Mouse (Mus musculus) liver, embryonic 14.5 days (tissue): ENCODE measurements at regions not wholly inside any gene's neighbourhood (a gene's known extent, or its start where the extent isn't known, plus 50 kb on each side); places are given as distances from the start of the nearest gene placed in this dataset.

ENCODE experiments used
- ATAC-seq: fragments of 200-750 bp; cut with Nextera tagmentation; 2 replicates; pipeline ENCODE4 v1.8.0; 2017; ENCODE audit warnings: moderate number of reproducible peaks, mild to moderate bottlenecking, moderate library complexity; ENCODE audit not compliant: insufficient read depth
- DNase-seq, 3 experiments: peaks; one replicate each; pipeline ENCODE4 v3.0.0-alpha.2; 2012 to 2013; ENCODE audit warnings: low read depth in 3 of 3, low spot score in 3 of 3
- H3K27ac ChIP-seq: fragments of 300-500 bp; sonication (generic); 2 replicates; pipeline ENCODE4 v1.5.1; 2014; ENCODE audit warnings: moderate library complexity, mild to moderate bottlenecking, control low read depth, inconsistent platforms
- H3K27me3 ChIP-seq: fragments of 300-500 bp; sonication (generic); 2 replicates; pipeline ENCODE4 v1.6.1; 2014; ENCODE audit warnings: mild to moderate bottlenecking, low read length, moderate library complexity; ENCODE audit not compliant: control insufficient read depth, insufficient read depth
- H3K36me3 ChIP-seq: fragments of 300-500 bp; sonication (generic); replicated peaks from 2 replicates; pipeline ENCODE4 v1.6.1; 2014; ENCODE audit warnings: low read depth; ENCODE audit not compliant: control insufficient read depth, insufficient read depth
- H3K4me1 ChIP-seq, 2 experiments: fragments of 200-500 bp in 1 of 2; fragments of 300-500 bp in 1 of 2; sonication (generic) in 1 of 2; replicated peaks; 2 replicates each; pipeline ENCODE4 v1.6.1; 2012 to 2014; ENCODE audit warnings: antibody characterized with exemption in 1 of 2, inconsistent platforms in 1 of 2, low read length in 1 of 2; ENCODE audit not compliant: control insufficient read depth in 2 of 2, insufficient read depth in 2 of 2
- H3K4me2 ChIP-seq: fragments of 300-500 bp; sonication (generic); 2 replicates; pipeline ENCODE4 v1.6.1; 2014; ENCODE audit warnings: low read depth, mild to moderate bottlenecking, control low read depth, moderate library complexity
- H3K4me3 ChIP-seq, 2 experiments: fragments of 200-500 bp in 1 of 2; fragments of 300-500 bp in 1 of 2; sonication (generic) in 1 of 2; 2 replicates each; pipeline ENCODE4 v1.5.1; 2012 to 2014; ENCODE audit warnings: low read depth in 2 of 2, low read length in 2 of 2, mild to moderate bottlenecking in 2 of 2, control low read depth in 1 of 2, inconsistent platforms in 1 of 2, moderate library complexity in 1 of 2; ENCODE audit not compliant: insufficient read depth in 1 of 2
- H3K9ac ChIP-seq: fragments of 300-500 bp; sonication (generic); replicated peaks from 2 replicates; pipeline ENCODE4 v1.6.1; 2014; ENCODE audit warnings: mild to moderate bottlenecking, control low read depth, moderate library complexity
- H3K9me3 ChIP-seq: fragments of 300-500 bp; sonication (generic); 2 replicates; pipeline ENCODE4 v1.6.1; 2016; ENCODE audit warnings: low read length, mixed read lengths; ENCODE audit not compliant: control insufficient read depth
- CTCF ChIP-seq: IDR thresholded peaks from 2 replicates; pipeline ENCODE4 v1.5.1; 2016; ENCODE audit warnings: antibody characterized with exemption, low read depth, control low read depth
- EP300 ChIP-seq: IDR thresholded peaks from 2 replicates; pipeline ENCODE4 v1.6.1; 2016; ENCODE audit warnings: antibody characterized with exemption, low read depth
- WGBS: fragments of 180-500 bp; shearing (Covaris S2); extraction: QIAGEN DNeasy Blood & Tissue Kit; methylation state at CpG from one replicate; pipeline ENCODE4 v1.1.7; 2014; ENCODE audit not compliant: insufficient replicate concordance; 5-methylcytosine and 5-hydroxymethylcytosine counted together

DNA sequence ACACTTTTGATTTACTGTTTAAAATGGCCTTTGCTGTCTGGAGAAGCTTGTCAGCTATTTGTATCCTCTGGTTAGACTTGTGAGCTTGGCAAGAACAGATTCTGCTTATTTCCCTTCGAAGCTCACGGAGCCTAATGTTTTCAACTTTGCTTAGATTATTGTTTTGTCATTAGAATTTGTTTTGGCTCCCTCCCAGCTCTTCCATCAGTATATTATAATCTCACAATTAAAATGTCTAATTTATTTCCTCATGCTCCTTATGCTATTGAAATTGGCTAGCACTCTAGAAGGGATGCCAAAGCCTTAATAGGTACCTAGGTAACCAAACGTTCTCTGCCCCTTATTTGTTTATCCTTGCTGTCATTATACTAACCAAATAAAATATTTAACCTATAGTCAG, 171.9 kb downstream of the Irx2 start:
- DNase-seq (no peak), ATAC-seq (no peak)
- Histone ChIP-seq H3K27ac (no peak overlapping the region), H3K4me2 (no peak overlapping the region), H3K36me3 (no peaks in the 10 kb centered on the region), H3K9me3 (no peaks in the 10 kb centered on the region), H3K4me3 (no peak overlapping the region), H3K4me1 (no peaks in the 10 kb centered on the region), H3K9ac (no peak overlapping the region), H3K27me3 (no peaks in the 10 kb centered on the region)
- no peak for TF ChIP-seq CTCF
- TF ChIP-seq EP300 = no peak
- WGBS = 50% methylated on average over 3 of the region's 3 CpGs

DNA sequence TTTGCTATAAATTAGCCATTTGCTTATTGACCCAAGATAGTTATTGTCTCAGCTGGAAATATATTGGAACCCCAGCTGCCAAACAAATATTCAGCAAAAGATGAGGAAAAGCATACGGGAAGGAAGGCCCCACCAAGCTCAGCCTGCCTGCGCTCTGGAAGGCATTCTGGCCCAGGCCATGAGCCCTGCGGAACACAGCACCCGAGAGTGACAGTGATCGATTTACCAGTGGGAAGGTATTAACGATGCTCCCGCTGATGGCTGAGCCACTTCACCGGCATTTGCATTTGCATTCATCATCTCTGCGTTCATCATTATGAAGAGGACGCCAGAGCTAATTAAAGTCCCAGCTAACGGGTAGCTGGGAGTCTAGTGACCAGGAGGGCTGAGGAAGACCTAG, 174.8 kb downstream of the Irx2 start:
- TF ChIP-seq EP300 = no peak
- TF ChIP-seq CTCF = no peak
- Histone ChIP-seq H3K27me3 (no peaks in the 10 kb centered on the region), H3K4me2 (no peak overlapping the region), H3K9ac (no peak overlapping the region), H3K4me3 (no peak overlapping the region), H3K27ac (no peak overlapping the region), H3K4me1 (no peaks in the 10 kb centered on the region), H3K9me3 (no peaks in the 10 kb centered on the region), H3K36me3 (no peaks in the 10 kb centered on the region)
- WGBS = 47% methylated on average over 11 of the region's 11 CpGs
- ATAC-seq (no peak), DNase-seq (no peak)

DNA sequence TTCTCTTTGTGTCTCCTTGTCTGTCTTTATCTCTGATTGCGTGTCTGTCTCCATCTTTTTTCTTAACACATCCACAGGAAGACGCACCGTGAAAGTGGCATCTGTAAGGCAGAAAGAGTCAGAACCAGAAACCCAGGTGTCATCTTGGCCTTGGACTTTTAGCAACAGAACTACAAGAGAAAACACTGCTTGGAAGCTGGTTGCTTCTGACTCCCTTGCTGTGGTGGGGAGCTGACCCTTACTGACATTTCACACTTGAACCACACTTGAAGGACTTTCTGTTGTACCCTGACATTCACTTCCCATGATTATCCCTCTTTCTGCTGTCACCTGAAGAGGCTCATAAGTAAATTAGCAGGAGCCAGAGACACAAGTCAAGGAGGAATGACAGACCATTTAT, 180.6 kb downstream of the Irx2 start:
- Histone ChIP-seq H3K9ac (no peak overlapping the region), H3K4me2 (no peak overlapping the region), H3K4me3 (no peak overlapping the region), H3K9me3 (no peaks in the 10 kb centered on the region), H3K27me3 (no peaks in the 10 kb centered on the region), H3K4me1 (no peaks in the 10 kb centered on the region), H3K27ac (no peak overlapping the region), H3K36me3 (no peaks in the 10 kb centered on the region)
- ATAC-seq (no peak), DNase-seq (no peak)
- WGBS = 90% methylated on average over 3 of the region's 3 CpGs
- TF ChIP-seq EP300 (no peak), CTCF (no peak)

DNA sequence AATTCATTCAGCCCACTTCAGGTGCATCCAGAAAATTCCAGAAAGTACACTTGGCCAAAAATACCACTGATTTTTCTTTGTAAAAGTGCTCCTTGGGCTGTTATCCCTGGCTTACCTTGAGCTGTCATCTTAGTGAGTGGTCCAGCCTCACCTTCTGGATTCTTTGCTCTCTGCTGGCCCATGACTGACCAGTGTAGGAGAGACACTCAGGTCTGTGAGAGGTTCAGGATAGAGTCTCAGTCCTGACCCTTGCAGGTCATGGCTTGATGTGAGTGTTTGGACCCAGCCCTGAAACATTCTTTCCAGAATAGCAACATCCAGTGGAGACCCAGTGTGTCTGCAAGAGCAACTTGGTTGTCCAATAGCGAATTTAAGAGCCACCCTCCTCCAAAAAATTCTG, 182.0 kb downstream of the Irx2 start:
- no peak overlapping the region for H3K4me3 ChIP-seq
- DNase-seq (no peak), ATAC-seq (no peak)
- no peaks in the 10 kb centered on the region for H3K36me3 ChIP-seq
- H3K9me3 ChIP-seq = no peaks in the 10 kb centered on the region
- TF ChIP-seq CTCF = no peak
- H3K27me3 ChIP-seq = no peaks in the 10 kb centered on the region
- WGBS = 33% methylated on average over 1 of the region's 1 CpGs
- no peak overlapping the region for H3K4me2 ChIP-seq
- no peak overlapping the region for H3K9ac ChIP-seq
- no peak overlapping the region for H3K27ac ChIP-seq
- no peaks in the 10 kb centered on the region for H3K4me1 ChIP-seq

DNA sequence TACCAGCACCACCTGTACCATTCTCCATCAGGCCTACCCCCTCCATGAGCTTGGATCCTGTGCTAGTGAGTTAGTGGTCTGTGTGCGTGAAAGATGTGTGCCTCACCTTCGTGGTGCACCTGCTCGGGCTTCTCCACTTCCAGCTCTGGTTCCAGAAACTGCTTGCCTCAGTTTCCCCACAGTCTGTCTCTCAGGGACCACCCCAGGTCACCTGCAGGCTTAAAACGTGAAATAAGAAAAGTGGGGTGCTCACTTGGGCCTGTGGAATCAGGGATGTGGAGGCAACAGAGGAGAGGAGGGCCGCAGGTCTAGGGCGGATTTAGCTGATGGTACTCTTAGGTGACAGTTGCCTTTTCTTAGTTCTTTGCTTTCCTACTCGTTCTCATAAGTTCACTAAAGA, 186.0 kb downstream of the Irx2 start:
- H3K36me3 ChIP-seq = no peaks in the 10 kb centered on the region
- DNase-seq (no peak), ATAC-seq (no peak)
- H3K9ac ChIP-seq = no peak overlapping the region
- no peak overlapping the region for H3K4me3 ChIP-seq
- H3K9me3 ChIP-seq = no peaks in the 10 kb centered on the region
- H3K4me1 ChIP-seq = no peaks in the 10 kb centered on the region
- H3K27ac ChIP-seq = no peak overlapping the region
- 49% methylated on average over 7 of the region's 7 CpGs for WGBS
- H3K4me2 ChIP-seq = no peak overlapping the region
- TF ChIP-seq EP300 = no peak
- H3K27me3 ChIP-seq = peaks cover 8% of the 10 kb centered on the region; the same call in 1 of the 2 replicates
